Mouse (Mus musculus) hindbrain, embryonic 12.5 days (tissue): Measurements from ENCODE around the gene Sbds. TPM values are rescaled to one million over a fixed set of nuclear protein-coding genes. Genes with fewer than 3 reads are reported as not detected.

Experiments used
- polyA plus RNA-seq: library from polyadenylated mRNA; unstranded; fragments of >200 nt; fragmentation: Nextera tagmentation; extraction: Ambion mirVana; gene quantifications from 2 replicates; pipeline ENCODE4 v1.2.1, GENCODE M21; 2016

Sbds gene
- polyA plus RNA-seq, 1 experiment from 2014 or later: 69.5 TPM

Other genes starting within 250 kb of the Sbds start
- gene Asl, start 226.3 kb downstream of the Sbds start, polyA plus RNA-seq: 23.5 and 34.7 TPM in 2 replicates
- gene Crcp, start 226.2 kb downstream of the Sbds start, polyA plus RNA-seq: 53.3 and 56.0 TPM in 2 replicates
- 57.0 and 62.9 TPM in 2 replicates for gene Tpst1, start 182.2 kb downstream of the Sbds start, polyA plus RNA-seq
- gene Kctd7, start 110.7 kb downstream of the Sbds start, polyA plus RNA-seq: 8.7 and 10.1 TPM in 2 replicates
- gene Rabgef1, start 83.7 kb downstream of the Sbds start, polyA plus RNA-seq: 33.3 and 38.2 TPM in 2 replicates
- gene Tmem248, start 38.4 kb downstream of the Sbds start, polyA plus RNA-seq: 31.0 and 31.1 TPM in 2 replicates
- 26.9 and 27.1 TPM in 2 replicates for gene Tyw1, start 89 bp upstream of the Sbds start, polyA plus RNA-seq
- gene Caln1, start 113.9 kb upstream of the Sbds start, polyA plus RNA-seq: 2.9 and 3.0 TPM in 2 replicates
- not detected in 2 replicates for gene A330070K13Rik, start 129.1 kb upstream of the Sbds start, polyA plus RNA-seq